Mouse (Mus musculus): ENCODE measurements around the gene Olfr725. TPM values are rescaled to one million over a fixed set of nuclear protein-coding genes. Genes with fewer than 3 reads are reported as not detected.

Olfr725 gene
- total RNA-seq (2021), result not detected
- long read RNA-seq, experiment 1, result 0 reads
- long read RNA-seq, experiment 2, result 0 reads

- no peak for DNase-seq (ENCODE audit: low spot score in 2 of 2)
- intact Hi-C loops (cut with DNase I), result no loop called here
Measured at GRCm38 (mm10) chr14:50040275-50040674, at the start of gene Olfr725. TSS of gene Olfr725 (minus strand) at chr14:50040375.

GRCm38 (mm10) chr14:50062733-50063104, 22.5 kb upstream of the Olfr725 start:
- no peak for DNase-seq (ENCODE audit: low spot score in 2 of 2)
- intact Hi-C loops (cut with DNase I), result loop anchor here (10.0 kb wide), 1 partner anchor 712 kb away; no protein-coding TSS in a partner anchor

GRCm38 (mm10) chr14:50061955-50062732, 22.0 kb upstream of the Olfr725 start:
- DNase-seq (ENCODE audit: low spot score in 2 of 2), result peak; percentile 33 to 39
- intact Hi-C loops (cut with DNase I), result loop anchor here (10.0 kb wide), 1 partner anchor 713 kb away; no protein-coding TSS in a partner anchor

- DNase-seq (ENCODE audit: low spot score in 2 of 2), result no peak
- intact Hi-C loops (cut with DNase I), result loop anchor here (10.0 kb wide), 1 partner anchor 713 kb away; no protein-coding TSS in a partner anchor
Measured at GRCm38 (mm10) chr14:50061590-50061954, 21.4 kb upstream of the Olfr725 start.

- intact Hi-C loops (cut with DNase I), result loop anchor here (10.0 kb wide), 1 partner anchor 714 kb away; no protein-coding TSS in a partner anchor
- no peak for DNase-seq (ENCODE audit: low spot score in 2 of 2)
Measured at GRCm38 (mm10) chr14:50061179-50061578, 21.0 kb upstream of the Olfr725 start.

GRCm38 (mm10) chr14:50032041-50032440, 8.1 kb downstream of the Olfr725 start:
- intact Hi-C loops (cut with DNase I), result no loop called here
- no peak for DNase-seq (ENCODE audit: low spot score in 2 of 2)

GRCm38 (mm10) chr14:50031356-50031755, 8.8 kb downstream of the Olfr725 start:
- no peak for DNase-seq (ENCODE audit: low spot score in 2 of 2)
- intact Hi-C loops (cut with DNase I), result no loop called here

GRCm38 (mm10) chr14:50026371-50026770, 13.8 kb downstream of the Olfr725 start:
- no peak for DNase-seq (ENCODE audit: low spot score in 2 of 2)
- intact Hi-C loops (cut with DNase I), result no loop called here

Other genes starting within 250 kb of the Olfr725 start
- not detected for gene Olfr722, start 138.4 kb downstream of the Olfr725 start, total RNA-seq (2021)
- not detected for gene Olfr723, start 108.6 kb downstream of the Olfr725 start, total RNA-seq (2021)
- not detected for gene Olfr724, start 77.1 kb downstream of the Olfr725 start, total RNA-seq (2021)
- gene Olfr726, start 50.6 kb upstream of the Olfr725 start, total RNA-seq (2021), result not detected
- not detected for gene Olfr727, start 82.8 kb upstream of the Olfr725 start, total RNA-seq (2021)
- gene Olfr728, start 102.3 kb upstream of the Olfr725 start, total RNA-seq (2021), result not detected
- gene Olfr729, start 112.5 kb upstream of the Olfr725 start, total RNA-seq (2021), result not detected
- not detected for gene Olfr730, start 147.8 kb upstream of the Olfr725 start, total RNA-seq (2021)
- not detected for gene Olfr731, start 201.5 kb upstream of the Olfr725 start, total RNA-seq (2021)
- gene Olfr732, start 243.8 kb upstream of the Olfr725 start, total RNA-seq (2021), result not detected

Measured in left cerebral cortex, postnatal 14 days (tissue).